Mouse (Mus musculus): Measurements from ENCODE around the gene Aoc3.
"Not testable (repeated sequence)": the region's sequence is repeated elsewhere in the genome, so short reads cannot be mapped to it uniquely, and the experiment has no call there.

The Aoc3 gene

DNA sequence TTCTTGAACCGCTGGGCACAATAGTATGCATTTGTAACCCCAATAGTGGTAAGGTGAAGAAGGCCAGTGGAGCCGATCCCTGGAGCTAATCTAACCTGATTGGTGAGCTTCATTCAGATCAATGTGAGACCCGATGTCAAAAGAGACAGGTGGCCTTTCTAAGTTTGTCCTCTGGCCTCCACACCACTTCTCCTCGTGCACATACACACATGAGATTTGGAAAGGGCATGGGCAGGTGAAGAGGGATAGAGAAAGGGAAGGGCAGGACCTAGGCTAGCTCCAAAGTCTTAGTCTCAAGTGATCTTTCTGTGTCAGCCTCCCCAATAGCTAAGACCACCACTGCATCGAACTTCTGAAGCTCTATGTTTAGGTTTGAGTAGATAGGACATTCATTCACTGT is 39.7 kb downstream of the Aoc3 start:
- no peak for DNase-seq (ENCODE audit: low spot score)

DNA sequence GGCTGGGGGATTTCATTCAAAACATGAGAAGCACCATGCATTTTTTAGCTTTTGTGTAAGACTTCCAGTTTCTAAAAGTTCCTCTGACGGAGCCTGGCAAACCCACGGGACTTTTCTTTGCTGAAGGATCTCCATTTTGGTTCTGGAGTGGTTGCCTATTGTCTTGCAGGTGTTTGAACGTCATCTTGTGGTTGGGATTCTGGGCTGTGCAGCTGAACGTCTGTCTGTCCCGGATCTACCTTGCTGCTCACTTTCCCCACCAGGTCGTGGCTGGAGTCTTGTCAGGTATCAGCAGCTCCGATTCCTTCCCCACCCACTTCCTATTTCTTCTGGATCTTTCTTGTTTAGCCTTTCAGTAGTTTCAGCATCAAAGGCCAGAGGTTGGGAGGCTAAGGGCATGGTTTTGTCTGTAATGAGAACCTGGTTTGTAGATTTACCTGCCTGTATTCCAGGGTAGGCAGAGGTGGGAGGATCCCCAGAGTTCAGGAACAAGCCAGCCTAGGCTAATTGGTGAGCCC is 44.1 kb downstream of the Aoc3 start:
- DNase-seq (ENCODE audit: low spot score): no peak

DNA sequence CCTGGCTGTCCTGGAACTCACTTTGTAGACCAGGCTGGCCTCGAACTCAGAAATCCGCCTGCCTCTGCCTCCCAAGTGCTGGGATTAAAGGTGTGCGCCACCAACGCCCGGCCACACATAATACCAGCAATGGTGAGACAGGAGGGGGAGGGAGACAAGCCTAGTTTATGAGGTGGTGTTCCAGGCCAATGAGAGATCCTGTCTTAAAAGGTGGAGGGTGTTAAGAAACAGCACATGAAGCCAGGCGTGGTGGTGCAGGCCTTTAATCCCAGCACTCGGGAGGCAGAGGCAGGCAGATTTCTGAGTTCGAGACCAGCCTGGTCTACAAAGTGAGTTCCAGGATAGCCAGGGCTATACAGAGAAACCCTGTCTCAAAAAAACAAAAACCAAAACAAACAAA is 47.8 kb downstream of the Aoc3 start:
- not testable (repeated sequence) for DNase-seq (ENCODE audit: low spot score)

DNA sequence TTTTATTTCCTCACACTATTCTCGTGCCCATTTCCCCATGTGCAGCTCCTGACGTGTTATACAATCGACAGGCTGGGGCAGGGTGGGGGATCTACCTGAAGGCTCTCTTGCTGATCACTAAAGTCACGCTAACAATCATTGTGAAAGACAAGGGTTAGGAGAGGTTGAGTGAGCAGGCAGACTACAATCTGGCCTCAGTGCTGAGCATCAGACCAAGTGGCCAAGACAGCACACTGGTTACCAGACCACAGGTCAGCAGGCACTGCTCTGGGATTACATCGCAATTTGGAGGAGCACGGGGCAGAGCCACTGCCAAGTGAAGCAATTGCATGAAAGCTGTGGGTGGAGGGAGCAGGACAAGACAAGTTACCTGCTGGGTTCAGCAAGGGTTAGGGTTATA is 48.5 kb downstream of the Aoc3 start:
- no peak for DNase-seq (ENCODE audit: low spot score)

DNA sequence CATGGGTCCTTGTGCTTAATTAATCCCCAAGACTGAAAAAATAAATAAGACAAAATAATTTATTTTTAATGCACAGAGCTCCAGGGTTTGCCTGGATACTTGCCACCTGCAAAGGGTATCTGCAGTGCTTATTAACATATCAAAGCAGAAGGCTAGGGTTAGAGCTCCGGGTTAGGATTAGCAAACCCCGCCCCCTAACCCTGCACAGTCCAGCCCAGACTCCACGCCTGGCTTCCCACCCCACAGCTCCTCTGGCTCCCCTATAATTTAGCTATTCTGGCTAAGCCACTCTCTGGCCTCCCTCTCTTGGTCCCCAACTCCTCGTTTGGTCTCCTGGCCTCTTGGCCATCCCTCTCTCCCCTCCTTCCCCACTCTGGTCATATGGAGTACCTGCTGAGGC is 51.4 kb downstream of the Aoc3 start:
- DNase-seq (ENCODE audit: low spot score): no peak

Measured in T-cell, adult 2 months (primary cell).